Mouse (Mus musculus) hindbrain, embryonic 11.5 days (tissue): ENCODE results near the gene Cdcp2. TPM values are rescaled to one million over a fixed set of nuclear protein-coding genes. Genes with fewer than 3 reads are reported as not detected.
A peak's percentile ranks its signal among the peaks of the same experiment; 100 is the strongest.
"Not testable (repeated sequence)": the region's sequence is repeated elsewhere in the genome, so short reads cannot be mapped to it uniquely, and the experiment has no call there.

Experiments used
- ATAC-seq: fragments of 200-750 bp; cut with Nextera tagmentation; 2 replicates; pipeline ENCODE4 v1.8.0; 2017; ENCODE audit warnings: mild to moderate bottlenecking, moderate TSS enrichment, moderate library complexity; ENCODE audit not compliant: low FRiP score
- DNase-seq: peaks from one replicate; pipeline ENCODE4 v3.0.0-alpha.2; 2015; ENCODE audit warnings: low spot score
- H3K27ac ChIP-seq: fragments of 300-500 bp; sonication (generic); 2 replicates; pipeline ENCODE4 v1.5.1; 2014; ENCODE audit warnings: mild to moderate bottlenecking, low read depth, low read length
- H3K27me3 ChIP-seq: fragments of 300-500 bp; sonication (generic); 2 replicates; pipeline ENCODE4 v1.6.1; 2014; ENCODE audit warnings: mild to moderate bottlenecking, low read length, moderate library complexity, mixed read lengths; ENCODE audit not compliant: control insufficient read depth, insufficient read depth
- H3K36me3 ChIP-seq: fragments of 300-500 bp; sonication (generic); 2 replicates; pipeline ENCODE4 v1.6.1; 2014; ENCODE audit warnings: mild to moderate bottlenecking, low read length, moderate library complexity, mixed read lengths; ENCODE audit not compliant: control insufficient read depth, insufficient read depth
- H3K4me1 ChIP-seq: fragments of 300-500 bp; sonication (generic); replicated peaks from 2 replicates; pipeline ENCODE4 v1.6.1; 2014; ENCODE audit warnings: low read length, mixed read lengths; ENCODE audit not compliant: control insufficient read depth, insufficient read depth
- H3K4me2 ChIP-seq: fragments of 300-500 bp; sonication (generic); replicated peaks from 2 replicates; pipeline ENCODE4 v1.6.1; 2014; ENCODE audit warnings: mild to moderate bottlenecking, low read depth, low read length
- H3K4me3 ChIP-seq: fragments of 300-500 bp; sonication (generic); 2 replicates; pipeline ENCODE4 v1.5.1; 2014; ENCODE audit warnings: low read depth, low read length
- H3K9ac ChIP-seq: fragments of 300-500 bp; sonication (generic); 2 replicates; pipeline ENCODE4 v1.6.1; 2014; ENCODE audit warnings: low read depth, low read length
- H3K9me3 ChIP-seq: fragments of 300-500 bp; sonication (generic); 2 replicates; pipeline ENCODE4 v1.6.1; 2016; ENCODE audit warnings: low read length; ENCODE audit not compliant: control insufficient read depth
- WGBS: fragments of 180-500 bp; shearing (Covaris S2); extraction: QIAGEN DNeasy Blood & Tissue Kit; methylation state at CpG from one replicate; pipeline ENCODE4 v1.1.7; 2014; 5-methylcytosine and 5-hydroxymethylcytosine counted together
- polyA plus RNA-seq: library from polyadenylated mRNA; unstranded; fragments of >200 nt; fragmentation: Nextera tagmentation; extraction: Ambion mirVana; gene quantifications from 2 replicates; pipeline ENCODE4 v1.2.1, GENCODE M21; 2014

Gene Cdcp2
- polyA plus RNA-seq, 1 experiment from 2014 or later, result 0.20 TPM

- 53% methylated on average over 10 of the region's 10 CpGs for whole genome bisulfite sequencing
- Histone ChIP-seq H3K4me3 (no peak overlapping the region), H3K27me3 (no peaks in the 10 kb centered on the region), H3K4me2 (no peak overlapping the region), H3K9me3 (no peaks in the 10 kb centered on the region), H3K27ac (no peak overlapping the region), H3K9ac (no peak overlapping the region), H3K36me3 (no peaks in the 10 kb centered on the region), H3K4me1 (peaks cover 4% of the 10 kb centered on the region)
- ATAC-seq, result no peak
- DNase-seq, result no peak
Measured at GRCm38 (mm10) chr4:107098375-107098774, 1.7 kb downstream of the Cdcp2 start.

- no peak for DNase-seq
- Histone ChIP-seq H3K4me1 (peaks cover 4% of the 10 kb centered on the region), H3K36me3 (no peaks in the 10 kb centered on the region), H3K4me2 (no peak overlapping the region), H3K4me3 (no peak overlapping the region), H3K9ac (no peak overlapping the region), H3K27me3 (no peaks in the 10 kb centered on the region), H3K27ac (no peak overlapping the region), H3K9me3 (no peaks in the 10 kb centered on the region)
- no peak for ATAC-seq
- WGBS, result 80% methylated on average over 17 of the region's 17 CpGs
Measured at GRCm38 (mm10) chr4:107098791-107099525, 2.3 kb downstream of the Cdcp2 start.

GRCm38 (mm10) chr4:107102220-107102619 lies 5.5 kb downstream of the Cdcp2 start:
- no peak overlapping the region for H3K27ac ChIP-seq
- ATAC-seq, result no peak
- H3K4me1 ChIP-seq, result no peaks in the 10 kb centered on the region; the same call in none of the 2 replicates

DNA sequence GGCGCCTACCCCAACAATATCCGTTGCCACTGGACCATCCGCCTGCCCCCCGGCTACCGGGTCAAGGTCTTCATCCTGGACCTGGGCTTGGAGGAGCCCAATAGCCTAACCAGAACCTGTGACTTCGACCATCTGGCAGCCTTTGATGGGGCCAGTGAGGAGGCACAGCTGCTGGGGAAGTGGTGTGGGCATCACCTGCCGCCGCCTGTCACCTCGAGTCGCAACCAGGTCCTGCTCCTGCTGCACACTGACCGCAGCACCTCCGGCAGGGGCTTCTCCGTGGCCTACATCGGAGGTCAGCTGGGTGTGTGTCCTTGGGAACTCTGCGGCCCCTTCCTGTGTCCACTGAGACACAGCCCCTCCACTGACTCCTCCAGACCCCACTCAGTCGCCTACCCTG lies 10.1 kb downstream of the Cdcp2 start:
- Histone ChIP-seq H3K36me3 (no peaks in the 10 kb centered on the region), H3K4me1 (peaks cover 6% of the 10 kb centered on the region; the same call in 1 of the 2 replicates), H3K4me2 (no peak overlapping the region), H3K27me3 (no peaks in the 10 kb centered on the region), H3K4me3 (no peak overlapping the region), H3K9ac (no peak overlapping the region), H3K9me3 (no peaks in the 10 kb centered on the region), H3K27ac (no peak overlapping the region)
- ATAC-seq (no peak), DNase-seq (no peak)
- 83% methylated on average over 16 of the region's 16 CpGs for WGBS

More at GRCm38 (mm10) chr4:107102220-107102619, 5.5 kb downstream of the Cdcp2 start:
- H3K36me3 ChIP-seq, result no peaks in the 10 kb centered on the region
- no peaks in the 10 kb centered on the region for H3K27me3 ChIP-seq
- DNase-seq, result no peak
- H3K4me2 ChIP-seq, result no peak overlapping the region
- H3K4me3 ChIP-seq, result no peak overlapping the region
- 79% methylated on average over 8 of the region's 8 CpGs for WGBS
- no peaks in the 10 kb centered on the region for H3K9me3 ChIP-seq
- H3K9ac ChIP-seq, result no peak overlapping the region

- DNase-seq (peak; percentile 50), ATAC-seq (peak; percentile 88)
- Histone ChIP-seq H3K27ac (peak overlapping the region; percentile 71), H3K27me3 (no peaks in the 10 kb centered on the region), H3K4me2 (peak overlapping the region; percentile 8; the same call in 1 of the 2 replicates), H3K9ac (no peak overlapping the region), H3K9me3 (no peaks in the 10 kb centered on the region), H3K4me1 (peaks cover 6% of the 10 kb centered on the region; the same call in 1 of the 2 replicates), H3K36me3 (no peaks in the 10 kb centered on the region), H3K4me3 (no peak overlapping the region)
- WGBS, result 30% methylated on average over 13 of the region's 13 CpGs
Measured at GRCm38 (mm10) chr4:107108291-107108731, 11.6 kb downstream of the Cdcp2 start.

DNA sequence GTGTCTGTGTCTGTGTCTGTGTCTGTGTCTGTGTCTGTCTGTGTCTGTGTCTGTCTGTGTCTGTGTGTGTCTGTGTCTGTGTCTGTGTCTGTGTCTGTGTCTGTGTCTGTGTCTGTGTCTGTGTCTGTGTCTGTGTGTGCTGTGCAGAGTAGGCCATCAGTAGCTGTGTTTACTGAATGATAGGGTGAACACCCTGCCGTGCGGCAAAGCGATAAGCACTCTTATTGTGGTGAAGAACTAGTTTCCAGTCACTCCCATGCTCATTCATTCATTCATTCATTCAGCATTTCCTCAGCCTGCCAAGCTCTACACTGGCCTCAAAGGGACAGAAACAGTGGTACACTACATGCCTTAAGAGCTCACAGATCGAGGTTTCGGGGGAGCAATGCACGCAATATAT lies 12.5 kb downstream of the Cdcp2 start:
- WGBS, result 95% methylated on average over 6 of the region's 6 CpGs
- not testable (repeated sequence) for H3K9ac ChIP-seq, H3K36me3 ChIP-seq, H3K4me2 ChIP-seq, ATAC-seq, H3K27ac ChIP-seq, DNase-seq, H3K27me3 ChIP-seq, H3K9me3 ChIP-seq, H3K4me3 ChIP-seq, H3K4me1 ChIP-seq

DNA sequence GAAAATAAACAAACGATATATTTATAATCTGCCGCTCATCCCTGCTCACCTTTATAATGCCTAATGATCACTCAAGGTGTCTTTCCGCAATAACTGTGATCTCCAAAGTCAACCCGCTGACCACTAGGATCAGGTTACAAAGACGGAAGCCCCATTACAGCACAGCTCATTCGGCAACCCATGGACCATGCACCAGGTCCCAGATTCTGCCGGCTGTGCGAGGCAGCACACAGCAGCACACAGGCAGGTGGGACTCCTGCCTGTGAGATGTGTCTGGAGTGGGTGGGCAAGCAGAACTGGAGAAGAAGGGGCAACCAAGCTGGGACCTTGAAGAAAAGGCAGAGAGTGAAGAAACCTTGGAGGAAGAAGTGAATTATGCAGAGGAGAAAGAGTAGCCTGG lies 17.6 kb downstream of the Cdcp2 start:
- Histone ChIP-seq H3K9me3 (no peaks in the 10 kb centered on the region), H3K27ac (no peak overlapping the region), H3K4me3 (no peak overlapping the region), H3K4me2 (no peak overlapping the region), H3K4me1 (no peaks in the 10 kb centered on the region), H3K27me3 (no peaks in the 10 kb centered on the region), H3K36me3 (no peaks in the 10 kb centered on the region), H3K9ac (no peak overlapping the region)
- WGBS, result 67% methylated on average over 8 of the region's 8 CpGs
- no peak for ATAC-seq
- DNase-seq, result no peak

- Histone ChIP-seq H3K9me3 (no peaks in the 10 kb centered on the region), H3K4me2 (no peak overlapping the region), H3K27ac (no peak overlapping the region), H3K4me3 (no peak overlapping the region), H3K4me1 (no peaks in the 10 kb centered on the region), H3K9ac (no peak overlapping the region), H3K27me3 (no peaks in the 10 kb centered on the region), H3K36me3 (no peaks in the 10 kb centered on the region)
- no peak for ATAC-seq
- no peak for DNase-seq
- 87% methylated on average over 2 of the region's 2 CpGs for WGBS
Measured at GRCm38 (mm10) chr4:107117741-107118385, 21.2 kb downstream of the Cdcp2 start.

- Histone ChIP-seq H3K9me3 (no peaks in the 10 kb centered on the region), H3K4me1 (no peaks in the 10 kb centered on the region), H3K9ac (no peak overlapping the region), H3K27ac (no peak overlapping the region), H3K4me2 (no peak overlapping the region), H3K36me3 (no peaks in the 10 kb centered on the region), H3K27me3 (no peaks in the 10 kb centered on the region), H3K4me3 (no peak overlapping the region)
- DNase-seq (no peak), ATAC-seq (no peak)
- 58% methylated on average over 4 of the region's 4 CpGs for WGBS
Measured at GRCm38 (mm10) chr4:107119056-107119455, 22.4 kb downstream of the Cdcp2 start.
